Mouse (Mus musculus): ENCODE measurements around the gene Ddhd1.

GRCm38 (mm10) chr14:45553854-45554253 is 104.1 kb downstream of the Ddhd1 start:
- TF ChIP-seq CTCF (IDR thresholded peaks at IDR 0.05; ENCODE audit: control insufficient read depth, insufficient read depth, insufficient replicate concordance, low read depth, low read length), result no peak
- no peak for TF ChIP-seq POLR2A (IDR thresholded peaks at IDR 0.05; ENCODE audit: control insufficient read depth, low read depth, low read length)

All from testis, adult 2 months (tissue).